Mouse (Mus musculus) spleen, postnatal 10 days (tissue): ENCODE data around the gene Grrp1.
"Not testable (repeated sequence)": the region's sequence is repeated elsewhere in the genome, so short reads cannot be mapped to it uniquely, and the experiment has no call there.

Experiments
- DNase-seq, 2 experiments: peaks; one replicate each; pipeline ENCODE4 v3.0.0; 2021 to 2022; ENCODE audit warnings: low spot score in 2 of 2

Gene Grrp1

GRCm38 (mm10) chr4:134253722-134254324, at the start of gene Grrp1:
Gene Grrp1 (minus strand): TSS chr4:134254106.
- no peak for DNase-seq

DNA sequence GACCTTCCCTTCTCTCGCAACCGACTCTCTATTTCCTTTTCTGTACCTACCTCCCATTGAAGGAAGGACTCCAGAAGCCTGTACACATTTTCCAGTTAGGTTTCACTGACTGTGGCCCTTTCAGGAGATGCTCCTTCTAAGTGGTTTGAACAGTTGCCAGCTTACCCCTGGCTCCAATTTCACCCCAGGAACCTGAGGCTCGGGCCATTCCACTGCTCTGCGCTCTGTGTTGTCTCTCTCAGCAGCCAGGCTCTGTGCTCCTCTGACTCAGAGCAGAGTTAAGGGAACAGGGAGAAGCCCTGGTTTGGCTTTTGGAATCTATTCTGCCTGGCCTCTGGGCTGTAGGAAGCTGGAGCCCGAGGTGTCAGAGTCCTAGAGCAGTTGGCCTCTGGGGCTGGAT, 48.2 kb upstream of the Grrp1 start:
- no peak for DNase-seq

- DNase-seq = no peak
These were observed 46.4 kb upstream of the Grrp1 start for GRCm38 (mm10) chr4:134300316-134300715.

- DNase-seq = no peak
These were observed 45.5 kb upstream of the Grrp1 start for GRCm38 (mm10) chr4:134299498-134299810.

DNA sequence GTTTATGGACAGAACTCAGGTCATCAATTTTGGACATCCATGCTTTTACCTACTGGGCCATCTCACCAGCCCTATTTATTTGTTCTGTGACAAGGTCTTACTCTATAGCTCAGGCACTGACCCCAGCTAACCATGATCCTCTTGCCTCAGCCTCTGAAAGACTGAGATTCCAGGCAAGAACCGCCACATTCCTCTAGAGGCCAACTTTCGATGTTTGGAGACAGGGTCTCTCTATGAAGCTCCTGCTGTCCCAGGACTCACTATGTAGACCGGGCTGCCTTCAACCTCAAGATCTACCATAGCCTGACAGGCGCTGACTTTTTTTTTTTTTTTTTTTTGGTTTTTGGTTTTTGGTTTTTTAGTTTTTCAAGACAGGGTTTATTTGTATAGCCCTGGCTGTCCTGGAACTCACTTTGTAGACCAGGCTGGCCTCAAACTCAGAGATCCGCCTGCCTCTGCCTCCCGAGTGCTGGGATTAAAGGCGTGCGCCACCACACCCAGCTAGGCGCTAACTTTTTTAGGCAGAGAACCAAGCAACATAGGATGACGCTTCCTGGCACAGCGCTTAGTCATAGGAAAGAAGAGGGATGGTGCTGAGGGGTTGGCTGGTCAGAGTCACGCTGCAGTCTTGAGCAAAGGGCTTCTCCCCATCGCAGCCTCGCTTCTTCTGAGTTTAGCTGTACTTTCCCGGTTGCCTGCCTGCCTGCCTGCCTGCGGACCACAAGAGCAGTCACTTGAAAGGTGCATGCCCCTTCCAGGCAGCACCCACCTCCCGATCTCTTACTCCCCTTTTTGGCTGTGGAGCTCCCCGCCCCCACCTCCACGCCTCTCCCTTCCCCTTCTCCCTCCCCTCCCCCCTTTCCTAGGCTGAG, 45.0 kb upstream of the Grrp1 start:
- DNase-seq = no peak

- no peak for DNase-seq
These were observed 43.5 kb upstream of the Grrp1 start for GRCm38 (mm10) chr4:134297369-134297768.

DNA sequence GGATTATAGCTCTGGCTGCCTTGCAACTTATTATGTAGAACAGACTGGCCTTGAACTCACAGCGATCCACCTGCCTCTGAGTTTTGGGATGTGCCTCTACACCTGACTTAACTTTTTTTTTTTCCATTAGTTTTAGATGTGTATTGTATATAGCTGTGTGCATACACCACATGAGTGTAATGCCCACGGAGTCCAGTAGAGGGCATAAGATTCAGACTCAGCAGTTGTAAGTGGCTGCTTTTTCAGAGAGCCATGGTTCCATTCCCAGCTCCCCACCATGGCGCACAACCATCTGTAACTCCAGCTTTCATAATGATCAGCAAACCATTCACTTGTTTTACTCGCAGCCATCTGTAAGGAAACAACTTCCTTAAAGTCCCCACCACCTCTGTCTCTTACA, 42.6 kb upstream of the Grrp1 start:
- no peak for DNase-seq

DNA sequence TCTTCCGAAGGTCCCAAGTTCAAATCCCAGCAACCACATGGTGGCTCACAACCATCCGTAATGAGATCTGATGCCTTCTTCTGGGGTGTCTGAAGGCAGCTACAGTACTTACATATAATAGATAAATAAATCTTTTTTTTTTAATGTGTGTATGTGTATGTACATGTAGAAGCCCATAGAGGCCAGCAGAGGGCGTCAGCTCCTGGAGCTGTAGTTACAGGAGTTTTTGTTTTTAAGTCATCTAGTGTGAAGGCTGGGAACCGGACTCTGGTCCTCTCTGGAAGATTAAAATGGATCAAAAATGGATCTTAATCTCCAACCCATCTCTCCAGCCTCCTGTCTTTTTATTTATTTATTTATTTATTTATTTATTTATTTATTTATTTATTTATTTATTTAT, 42.2 kb upstream of the Grrp1 start:
- not testable (repeated sequence) for DNase-seq

DNA sequence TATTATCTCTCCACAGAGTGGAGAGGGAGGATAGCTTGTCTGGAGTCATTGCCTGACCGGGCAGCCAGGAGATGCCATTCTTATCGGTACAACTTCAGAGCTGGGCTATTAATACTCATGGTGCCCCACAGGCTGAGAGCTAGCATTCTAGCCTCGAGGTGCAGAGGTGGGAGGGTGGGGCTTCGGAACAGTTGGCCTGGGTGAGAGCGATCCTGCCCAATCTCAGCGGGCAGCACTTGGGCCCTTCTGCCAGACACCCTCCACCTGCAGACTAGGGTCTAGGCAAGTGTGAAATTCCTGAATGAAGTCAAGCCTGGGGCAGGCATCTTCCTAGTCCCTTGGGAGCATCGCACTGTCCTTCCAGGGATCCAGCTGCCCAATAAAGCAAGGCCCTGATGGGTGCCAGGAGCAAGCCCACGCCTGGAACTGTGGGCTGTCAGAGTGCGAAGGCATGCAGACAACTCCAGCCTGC, 39.8 kb upstream of the Grrp1 start:
- DNase-seq = no peak

- no peak for DNase-seq
These were observed 39.3 kb upstream of the Grrp1 start for GRCm38 (mm10) chr4:134293061-134293691.

DNA sequence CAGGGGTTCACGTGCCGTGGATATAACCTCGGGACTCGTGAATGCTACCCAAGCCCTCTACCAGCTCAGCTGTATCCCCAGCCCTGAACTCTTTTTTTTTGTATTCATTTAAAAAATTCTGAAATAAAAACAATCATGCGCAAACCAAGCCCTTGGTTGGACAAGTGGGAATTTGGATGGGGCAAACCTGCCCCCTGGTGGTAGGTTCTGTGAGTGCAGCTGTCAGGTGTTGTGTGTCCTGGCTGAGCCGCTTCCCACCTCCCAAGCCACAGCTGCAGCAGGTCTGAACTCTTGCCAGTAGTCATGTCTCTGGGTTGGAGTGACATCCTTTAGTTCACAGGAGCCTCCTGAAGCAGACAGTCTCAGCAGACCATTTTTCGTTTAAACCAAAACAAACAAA, 38.2 kb upstream of the Grrp1 start:
- DNase-seq = peak; percentile 79 to 88

GRCm38 (mm10) chr4:134288397-134289256, 34.7 kb upstream of the Grrp1 start:
- no peak for DNase-seq

- DNase-seq = peak; percentile 82 to 85
These were observed 33.7 kb upstream of the Grrp1 start, which contains the start of gene Pdik1l for GRCm38 (mm10) chr4:134287575-134288025. Gene Pdik1l (minus strand): TSS chr4:134287895.

GRCm38 (mm10) chr4:134287168-134287564, 33.3 kb upstream of the Grrp1 start:
- peak; percentile 98 to 99 for DNase-seq

DNA sequence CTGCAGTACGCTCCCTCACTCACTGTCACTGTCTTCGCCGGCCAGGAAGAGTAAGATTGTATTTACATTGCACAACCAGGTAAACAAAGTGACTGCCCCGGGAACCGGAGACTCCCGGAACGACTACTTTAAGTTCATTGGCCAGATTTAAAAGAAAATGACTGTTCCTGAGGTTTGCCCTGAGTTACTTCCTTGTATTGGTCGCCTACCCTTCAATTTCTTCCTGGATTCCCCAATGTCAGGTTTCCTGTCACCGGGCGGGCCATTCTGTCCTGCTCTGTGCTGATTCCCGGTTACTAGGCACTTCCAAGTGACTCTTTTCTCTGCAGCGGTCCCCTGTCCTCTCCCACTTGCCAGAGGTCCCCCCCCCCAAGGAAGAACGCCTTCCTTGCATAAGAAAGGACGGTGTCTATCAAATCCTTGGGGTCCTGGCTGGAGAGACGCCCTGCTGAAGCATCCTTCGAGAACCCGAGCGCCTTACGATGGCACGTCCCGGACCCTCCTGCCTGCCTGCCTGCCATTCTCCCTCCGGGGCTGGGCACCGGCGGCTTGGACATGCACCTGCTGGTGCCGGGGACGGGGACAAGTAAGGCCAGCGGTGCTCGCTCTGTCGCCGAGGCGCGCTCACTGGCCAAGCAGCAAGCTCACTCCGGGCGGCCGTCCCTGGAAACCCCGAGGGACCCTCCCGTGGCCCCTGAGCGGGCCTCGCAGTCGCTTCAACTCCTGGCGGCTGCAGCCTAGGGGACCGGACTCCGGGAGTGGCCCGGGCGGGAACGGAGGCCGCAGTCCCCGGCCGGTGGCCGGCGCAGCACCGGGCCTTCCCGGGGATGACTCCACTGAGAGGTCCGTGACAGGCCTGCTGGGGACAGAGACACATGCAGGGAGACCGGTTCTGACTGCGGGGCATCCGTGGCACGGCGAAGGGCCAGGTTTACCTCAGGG, 32.6 kb upstream of the Grrp1 start:
- DNase-seq = peak; percentile 32 to 60

DNA sequence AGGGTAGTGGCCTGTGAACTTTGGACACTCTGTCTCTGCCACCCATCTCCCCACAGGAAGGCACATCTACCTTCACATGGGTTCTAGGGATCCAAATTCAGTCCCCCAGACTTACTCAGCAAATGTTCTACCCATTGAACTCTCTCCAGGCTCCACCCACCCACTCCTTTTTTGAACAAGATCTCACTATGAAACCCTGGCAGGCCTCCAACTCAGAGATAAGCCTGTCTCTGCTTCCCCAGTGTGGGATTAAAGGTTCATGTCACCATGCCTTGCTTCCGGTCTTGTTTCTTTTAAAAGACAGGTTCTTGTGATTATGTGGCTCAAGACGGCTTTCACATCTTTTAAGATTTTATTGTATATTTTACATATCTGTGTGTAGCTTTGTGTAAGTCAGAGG, 31.0 kb upstream of the Grrp1 start:
- peak; percentile 53 to 71 for DNase-seq

GRCm38 (mm10) chr4:134273417-134274345, 19.8 kb upstream of the Grrp1 start:
- DNase-seq = peak; percentile 50 to 74

DNA sequence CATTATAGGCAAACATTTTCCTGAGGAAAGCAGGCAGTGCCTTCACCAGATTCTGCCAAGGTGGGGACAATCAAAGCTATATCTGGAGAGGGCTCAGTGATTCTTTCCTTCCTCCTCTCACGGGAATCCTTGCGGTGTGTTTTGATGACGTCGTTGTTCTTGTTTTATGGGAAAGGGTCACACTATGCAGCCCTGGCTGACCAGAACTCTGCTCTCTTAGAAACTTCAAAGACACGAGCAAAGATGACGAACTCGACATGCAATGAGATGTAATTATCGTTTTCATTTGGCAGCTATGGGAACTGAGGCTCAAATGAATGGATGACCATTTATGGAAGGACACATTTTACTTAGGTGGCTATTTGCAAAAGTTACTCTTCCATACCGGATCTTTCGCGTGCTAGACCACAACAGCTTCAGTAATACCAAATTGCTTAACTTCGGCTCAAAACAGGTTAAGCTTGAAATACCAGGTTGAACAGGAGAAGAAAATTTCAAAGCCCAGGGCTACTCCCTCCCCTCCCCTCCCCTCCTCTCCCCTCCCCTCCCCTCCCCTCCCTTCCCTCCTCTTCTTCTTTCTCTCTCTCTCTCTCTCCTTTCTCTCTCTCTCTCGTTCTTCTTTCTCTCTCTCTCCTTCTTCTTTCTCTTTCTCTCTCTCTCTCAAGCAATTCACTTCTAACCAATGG, 19.0 kb upstream of the Grrp1 start:
- no peak for DNase-seq

- no peak for DNase-seq
These were observed 18.1 kb upstream of the Grrp1 start for GRCm38 (mm10) chr4:134271979-134272378.
